Mouse (Mus musculus): ENCODE measurements at regions not wholly inside any gene's neighbourhood (a gene's known extent, or its start where the extent isn't known, plus 50 kb on each side); places are given as distances from the start of the nearest gene placed in this dataset.

DNA sequence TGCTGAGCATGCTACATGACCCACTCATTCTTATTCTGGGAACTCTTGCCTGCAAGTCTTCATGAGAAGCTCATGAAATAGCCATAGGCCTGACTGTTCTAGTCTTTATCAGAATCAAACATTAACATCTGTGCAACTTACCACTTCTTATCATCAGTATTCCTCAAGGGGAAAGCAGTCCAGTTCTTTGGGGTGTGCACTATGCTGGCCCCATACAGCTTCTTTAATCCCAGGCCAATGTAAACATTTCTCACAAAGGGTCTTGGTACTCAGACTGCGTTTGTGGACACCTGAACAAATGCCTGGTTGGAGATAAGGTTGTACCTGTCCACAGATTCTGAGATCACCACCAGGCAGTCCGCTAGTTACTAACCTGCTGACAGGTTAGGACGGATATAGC, 51.3 kb downstream of the 3110018I06Rik start:
- ATAC-seq (ENCODE audit: low FRiP score, low TSS enrichment): 0 out of 2 replicates have a peak, but pooled peaks have one; percentile 18

DNA sequence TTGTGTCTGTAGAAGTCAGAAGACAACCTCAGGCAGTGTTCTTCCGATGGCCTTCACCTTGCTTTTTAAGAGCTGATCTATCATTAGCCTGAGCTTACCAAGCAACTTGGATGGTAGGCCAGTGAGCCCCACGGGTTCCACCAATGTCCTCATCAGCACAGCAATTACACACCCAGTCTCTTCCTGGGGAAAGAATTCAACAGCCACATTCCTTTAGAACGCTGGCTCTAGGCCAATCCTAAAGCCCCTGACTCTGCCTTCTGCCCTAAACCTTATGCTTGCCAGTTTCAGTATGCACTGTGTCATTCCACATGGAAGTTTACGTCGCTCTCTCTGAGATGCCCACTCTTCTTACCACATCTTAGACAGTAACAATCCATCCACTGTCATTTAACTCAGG, 52.8 kb downstream of the 3110018I06Rik start:
- 36% methylated on average over 5 of the region's 5 CpGs for WGBS
- H3K27ac ChIP-seq (replicated peaks): no peak overlapping the region
- TF ChIP-seq EP300 (optimal IDR thresholded peaks at IDR 0.05): no peak
- TF ChIP-seq CTCF (IDR thresholded peaks at IDR 0.05; ENCODE audit: low read depth): no peak
- H3K27me3 ChIP-seq (ENCODE audit: control insufficient read depth, insufficient read depth, low read length): no peaks in the 10 kb centered on the region
- H3K9ac ChIP-seq (ENCODE audit: low read length): no peak overlapping the region
- DNase-seq (ENCODE audit: low spot score): no peak
- no peak overlapping the region for H3K4me2 ChIP-seq (replicated peaks; ENCODE audit: low read depth)
- H3K4me3 ChIP-seq (ENCODE audit: low read depth, low read length): no peak overlapping the region
- H3K4me1 ChIP-seq (replicated peaks; ENCODE audit: control insufficient read depth, insufficient read depth): no peaks in the 10 kb centered on the region
- H3K9me3 ChIP-seq (ENCODE audit: control insufficient read depth, low read length): no peaks in the 10 kb centered on the region
- no peaks in the 10 kb centered on the region for H3K36me3 ChIP-seq (ENCODE audit: control insufficient read depth, insufficient read depth, low read length)
- ATAC-seq (ENCODE audit: low FRiP score, low TSS enrichment): no peak

More for the DNA sequence above, 51.3 kb downstream of the 3110018I06Rik start:
- Histone ChIP-seq H3K9ac (ENCODE audit: low read length) (no peak overlapping the region), H3K4me1 (replicated peaks; ENCODE audit: control insufficient read depth, insufficient read depth) (no peaks in the 10 kb centered on the region), H3K9me3 (ENCODE audit: control insufficient read depth, low read length) (no peaks in the 10 kb centered on the region), H3K4me3 (ENCODE audit: low read depth, low read length) (no peak overlapping the region), H3K27me3 (ENCODE audit: control insufficient read depth, insufficient read depth, low read length) (no peaks in the 10 kb centered on the region), H3K36me3 (ENCODE audit: control insufficient read depth, insufficient read depth, low read length) (no peaks in the 10 kb centered on the region), H3K27ac (replicated peaks) (no peak overlapping the region), H3K4me2 (replicated peaks; ENCODE audit: low read depth) (no peak overlapping the region)
- WGBS: 59% methylated on average over 3 of the region's 3 CpGs
- TF ChIP-seq CTCF (IDR thresholded peaks at IDR 0.05; ENCODE audit: low read depth): no peak
- no peak for TF ChIP-seq EP300 (optimal IDR thresholded peaks at IDR 0.05)
- DNase-seq (ENCODE audit: low spot score): no peak

GRCm38 (mm10) chr12:107547194-107547885, 58.9 kb downstream of the 3110018I06Rik start:
- no peaks in the 10 kb centered on the region for H3K9me3 ChIP-seq (ENCODE audit: control insufficient read depth, low read length)
- no peak overlapping the region for H3K9ac ChIP-seq (ENCODE audit: low read length)
- H3K27me3 ChIP-seq (ENCODE audit: control insufficient read depth, insufficient read depth, low read length): no peaks in the 10 kb centered on the region
- no peak overlapping the region for H3K4me2 ChIP-seq (replicated peaks; ENCODE audit: low read depth)
- no peak for TF ChIP-seq CTCF (IDR thresholded peaks at IDR 0.05; ENCODE audit: low read depth)
- TF ChIP-seq EP300 (optimal IDR thresholded peaks at IDR 0.05): no peak
- DNase-seq (ENCODE audit: low spot score): no peak
- WGBS: 39% methylated on average over 5 of the region's 5 CpGs
- H3K27ac ChIP-seq (replicated peaks): no peak overlapping the region
- no peak overlapping the region for H3K4me3 ChIP-seq (ENCODE audit: low read depth, low read length)
- H3K36me3 ChIP-seq (ENCODE audit: control insufficient read depth, insufficient read depth, low read length): no peaks in the 10 kb centered on the region
- H3K4me1 ChIP-seq (replicated peaks; ENCODE audit: control insufficient read depth, insufficient read depth): no peaks in the 10 kb centered on the region
- no peak; the same call in 1 of the 2 replicates for ATAC-seq (ENCODE audit: low FRiP score, low TSS enrichment)

- H3K36me3 ChIP-seq (ENCODE audit: control insufficient read depth, insufficient read depth, low read length): no peaks in the 10 kb centered on the region
- no peak overlapping the region for H3K9ac ChIP-seq (ENCODE audit: low read length)
- WGBS: 28% methylated on average over 3 of the region's 3 CpGs
- H3K9me3 ChIP-seq (ENCODE audit: control insufficient read depth, low read length): no peaks in the 10 kb centered on the region
- ATAC-seq (ENCODE audit: low FRiP score, low TSS enrichment): peak; percentile 60; the same call in 1 of the 2 replicates
- no peak overlapping the region for H3K27ac ChIP-seq (replicated peaks)
- no peak for TF ChIP-seq CTCF (IDR thresholded peaks at IDR 0.05; ENCODE audit: low read depth)
- TF ChIP-seq EP300 (optimal IDR thresholded peaks at IDR 0.05): no peak
- no peak overlapping the region for H3K4me2 ChIP-seq (replicated peaks; ENCODE audit: low read depth)
- H3K4me1 ChIP-seq (replicated peaks; ENCODE audit: control insufficient read depth, insufficient read depth): no peaks in the 10 kb centered on the region
- DNase-seq (ENCODE audit: low spot score): no peak
- H3K4me3 ChIP-seq (ENCODE audit: low read depth, low read length): no peak overlapping the region
- H3K27me3 ChIP-seq (ENCODE audit: control insufficient read depth, insufficient read depth, low read length): no peaks in the 10 kb centered on the region
These were observed 59.5 kb downstream of the 3110018I06Rik start for GRCm38 (mm10) chr12:107547886-107548448.

GRCm38 (mm10) chr12:107549452-107550296, 61.2 kb downstream of the 3110018I06Rik start:
- no peaks in the 10 kb centered on the region for H3K27me3 ChIP-seq (ENCODE audit: control insufficient read depth, insufficient read depth, low read length)
- ATAC-seq (ENCODE audit: low FRiP score, low TSS enrichment): no peak

More at GRCm38 (mm10) chr12:107549452-107550296, 61.2 kb downstream of the 3110018I06Rik start:
- no peak overlapping the region for H3K27ac ChIP-seq (replicated peaks)
- H3K4me2 ChIP-seq (replicated peaks; ENCODE audit: low read depth): no peak overlapping the region
- no peak overlapping the region for H3K4me3 ChIP-seq (ENCODE audit: low read depth, low read length)
- no peaks in the 10 kb centered on the region for H3K9me3 ChIP-seq (ENCODE audit: control insufficient read depth, low read length)
- no peaks in the 10 kb centered on the region for H3K4me1 ChIP-seq (replicated peaks; ENCODE audit: control insufficient read depth, insufficient read depth)
- H3K36me3 ChIP-seq (ENCODE audit: control insufficient read depth, insufficient read depth, low read length): no peaks in the 10 kb centered on the region
- no peak overlapping the region for H3K9ac ChIP-seq (ENCODE audit: low read length)
- 73% methylated on average over 25 of the region's 25 CpGs for WGBS
- TF ChIP-seq CTCF (IDR thresholded peaks at IDR 0.05; ENCODE audit: low read depth) (no peak), EP300 (optimal IDR thresholded peaks at IDR 0.05) (no peak)
- no peak for DNase-seq (ENCODE audit: low spot score)

Data from stomach, postnatal 0 days (tissue).